Mouse (Mus musculus) thymus, postnatal 0 days (tissue): ENCODE results near the gene Myo1d. TPM values are rescaled to one million over a fixed set of nuclear protein-coding genes. Genes with fewer than 3 reads are reported as not detected.

Source experiments
- DNase-seq: peaks from one replicate; pipeline ENCODE4 v3.0.0-alpha.2; 2015; ENCODE audit warnings: low spot score
- polyA plus RNA-seq: library from polyadenylated mRNA; unstranded; fragments of >200 nt; fragmentation: Nextera tagmentation; extraction: Ambion mirVana; gene quantifications from 2 replicates; pipeline ENCODE4 v1.2.1, GENCODE M21; 2015

Gene Myo1d
- polyA plus RNA-seq, 1 experiment from 2014 or later = 2.8 TPM

DNA sequence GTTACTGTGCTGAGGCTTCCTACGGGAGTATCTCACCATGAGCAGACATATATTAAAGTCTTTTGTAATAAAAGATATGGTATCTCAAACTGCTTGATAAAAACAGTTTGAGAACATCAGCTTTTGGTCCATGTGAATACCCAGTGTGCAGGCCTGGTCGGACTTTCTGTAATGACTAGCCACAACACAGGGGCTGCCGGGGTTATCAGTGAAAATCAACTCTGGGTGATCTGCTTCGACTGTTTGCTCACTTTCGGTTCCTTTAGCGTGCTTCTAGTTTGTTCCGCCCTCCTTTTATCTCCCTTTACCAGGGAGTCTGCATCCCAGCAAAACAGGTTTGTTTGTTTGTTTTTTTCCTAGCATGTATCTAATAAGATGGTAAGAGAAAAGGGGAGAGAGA, 3.6 kb upstream of the Myo1d start:
- DNase-seq = no peak

DNA sequence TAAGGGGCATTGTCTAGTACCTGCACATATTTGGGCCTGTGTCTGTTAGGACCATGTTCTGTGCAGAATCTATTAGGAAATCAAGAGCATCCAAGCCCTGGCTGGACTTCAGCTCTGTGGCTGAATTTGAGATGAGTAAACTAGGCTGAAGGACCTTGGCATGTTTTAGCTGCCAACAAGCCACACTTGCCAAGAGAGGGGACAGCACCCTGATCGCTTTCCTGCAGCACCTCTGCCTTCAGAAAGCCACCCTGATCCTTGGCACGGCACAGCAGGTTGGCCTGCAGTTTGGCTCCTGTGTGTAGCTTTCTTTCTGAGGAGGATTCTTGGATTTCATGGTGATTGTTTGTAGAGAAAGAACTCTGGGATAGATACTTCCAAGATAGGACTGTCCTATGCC, 1.7 kb upstream of the Myo1d start:
- no peak for DNase-seq

DNA sequence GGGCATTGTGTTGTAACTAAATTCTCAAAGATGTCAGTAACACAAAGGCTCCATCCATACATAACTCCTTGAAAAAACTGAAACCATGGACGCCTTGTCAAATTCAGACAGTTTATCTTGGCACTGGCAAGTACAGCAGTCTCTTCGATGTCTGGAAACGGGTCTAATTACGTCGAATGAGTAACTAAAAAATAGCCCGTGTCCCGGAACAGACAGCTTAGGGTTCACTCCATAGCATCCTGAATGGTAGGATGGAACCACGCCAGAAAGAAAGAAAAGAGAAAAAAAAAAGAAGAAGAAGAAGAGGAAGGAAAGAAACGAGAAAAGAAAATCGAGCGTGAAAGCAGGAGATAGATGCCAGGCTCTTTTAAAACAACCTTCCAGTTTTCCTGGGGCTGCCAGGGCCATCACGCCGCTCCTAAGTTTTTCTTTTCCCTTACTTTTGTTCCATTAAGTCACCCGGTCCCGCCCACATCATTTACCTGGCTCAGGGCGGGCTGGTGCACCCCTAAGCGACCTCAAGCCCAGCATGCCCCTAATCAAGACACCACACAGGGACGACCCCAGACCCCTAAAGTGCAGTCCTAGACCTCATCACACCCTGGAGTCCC, 804 bp downstream of the Myo1d start:
- DNase-seq = no peak

DNA sequence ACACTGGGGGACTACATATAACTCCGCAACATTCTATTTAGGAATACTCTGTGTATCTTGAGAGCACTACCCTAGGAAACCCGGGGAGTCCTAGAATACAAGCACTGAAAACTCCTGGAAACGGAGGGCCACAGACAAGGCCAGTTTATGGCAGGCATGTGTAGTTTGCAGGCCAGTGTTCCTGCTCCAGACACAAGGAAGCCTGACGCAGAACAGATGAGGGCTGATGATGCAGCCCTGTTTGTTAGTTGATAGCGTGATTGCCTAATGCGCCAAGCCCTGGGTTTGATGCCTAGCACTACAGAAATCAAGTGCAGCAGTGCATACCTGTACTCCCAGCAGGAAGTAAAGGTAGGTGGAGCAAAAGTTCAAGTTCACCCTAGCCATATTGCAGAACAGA, 1.7 kb downstream of the Myo1d start:
- DNase-seq = no peak

DNA sequence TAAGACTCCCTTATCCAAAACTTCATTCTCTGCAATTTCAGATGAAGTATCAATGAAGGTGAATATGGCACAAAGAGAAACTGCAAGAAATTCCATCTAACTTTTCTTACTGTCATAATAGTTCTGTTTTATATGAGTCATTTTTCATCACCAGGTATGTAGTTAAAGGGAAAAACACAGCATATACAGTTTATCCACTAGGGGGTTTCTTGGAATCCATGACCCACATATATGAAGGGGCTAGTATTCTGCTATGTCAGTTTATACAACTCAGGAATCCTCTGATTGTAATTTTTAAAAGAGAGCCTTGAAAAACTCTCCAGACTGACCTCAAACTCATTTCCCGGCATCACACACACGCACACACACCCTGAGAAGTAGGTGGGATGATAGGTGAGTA, 2.1 kb downstream of the Myo1d start:
- DNase-seq = no peak

DNA sequence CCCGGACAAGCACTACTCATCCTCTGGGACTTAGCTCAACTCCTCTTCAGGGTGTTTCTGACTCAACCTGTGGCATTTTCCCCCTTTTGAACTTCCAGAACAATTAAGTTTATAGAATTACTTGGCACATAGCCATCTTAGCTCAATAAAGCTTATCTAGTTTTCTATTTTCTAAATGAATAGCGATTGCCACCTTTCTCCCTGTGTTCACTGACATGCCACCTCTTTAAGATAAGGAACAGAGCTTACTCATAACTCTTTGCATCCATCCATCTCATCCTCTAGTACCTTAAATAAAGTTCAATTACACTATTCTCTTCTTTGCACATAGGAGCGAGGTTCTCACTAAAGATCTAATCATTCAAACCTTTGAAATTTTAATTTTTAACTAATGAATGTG, 4.3 kb downstream of the Myo1d start:
- DNase-seq = no peak

DNA sequence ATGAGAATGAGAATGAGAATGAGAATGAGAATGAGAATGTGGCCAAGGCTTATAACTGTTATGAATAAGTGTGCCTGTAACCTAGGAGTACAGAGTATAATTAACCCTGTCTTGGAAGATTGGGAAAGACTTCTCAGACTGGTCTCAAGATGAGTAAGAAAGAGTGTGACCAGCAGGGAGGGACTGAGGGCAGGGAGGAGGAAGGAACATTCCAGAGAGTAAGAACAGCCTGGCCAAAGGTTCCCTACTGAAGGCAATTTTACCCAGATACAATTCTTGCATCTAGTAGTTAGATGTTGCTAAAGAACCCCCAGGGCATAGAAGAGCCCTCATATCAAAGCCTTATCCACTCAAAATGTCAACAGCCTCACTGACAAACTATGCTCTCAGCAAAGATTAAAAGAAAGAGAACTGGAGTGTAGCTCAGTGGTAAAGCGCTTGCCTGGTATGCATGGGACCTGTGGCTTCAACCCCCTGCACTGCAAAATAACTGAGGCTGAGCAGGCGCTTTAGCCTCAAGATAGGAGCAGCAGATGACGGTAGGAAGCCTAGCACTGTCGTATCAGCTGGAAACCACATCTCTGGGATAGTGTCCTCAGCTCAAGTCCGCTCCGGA, 7.1 kb downstream of the Myo1d start:
- DNase-seq = no peak

DNA sequence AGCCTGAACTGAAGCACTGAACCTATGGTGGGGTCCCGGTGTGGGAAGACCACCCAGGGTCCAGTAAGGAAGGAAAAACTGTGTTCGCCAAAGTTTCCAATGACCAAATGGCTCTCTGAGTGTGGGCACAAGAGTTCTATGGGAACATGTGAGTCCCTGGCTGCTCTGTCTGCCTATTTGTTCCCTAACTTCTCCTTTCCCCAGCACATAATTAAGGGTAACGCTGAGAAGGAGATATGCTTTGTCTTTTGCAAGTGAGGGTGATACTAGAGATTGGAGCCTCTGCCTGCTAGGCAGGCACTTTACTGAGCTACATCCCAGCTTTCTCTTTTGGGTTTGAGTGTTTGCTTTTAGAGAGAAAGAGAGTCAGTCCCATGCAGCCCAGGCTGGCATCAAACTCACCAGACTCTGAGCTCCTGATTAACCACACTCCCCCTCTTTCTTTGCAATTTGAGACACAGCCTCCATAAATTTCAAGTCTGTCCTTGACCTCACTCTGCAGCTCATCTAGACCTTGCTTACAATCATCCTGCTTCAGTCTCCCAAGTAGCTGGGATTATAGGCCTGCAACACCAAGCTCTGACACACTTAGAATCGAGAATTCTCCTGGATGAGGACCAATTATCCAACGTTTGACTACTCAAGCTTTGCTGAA, 8.1 kb downstream of the Myo1d start:
- DNase-seq = no peak

DNA sequence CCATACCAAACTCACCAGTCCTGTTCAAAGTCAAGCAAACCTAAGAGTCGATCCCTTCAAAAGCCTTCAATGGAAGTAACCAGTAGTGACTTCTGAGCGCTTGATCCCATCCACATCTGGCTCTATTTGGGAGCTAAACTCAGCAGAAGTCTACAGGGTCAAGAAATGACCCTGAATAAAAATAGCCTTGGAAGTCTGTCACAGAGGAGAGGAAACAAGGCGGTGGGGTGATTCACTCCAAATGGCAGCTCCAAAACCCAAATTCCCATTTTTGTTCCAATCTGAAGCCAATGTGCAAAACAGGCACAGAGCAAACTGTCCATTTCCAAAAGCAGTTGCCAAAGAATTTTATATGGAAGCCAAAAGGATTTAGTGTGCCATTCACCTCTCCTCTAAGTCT, 8.6 kb downstream of the Myo1d start:
- DNase-seq = no peak

DNA sequence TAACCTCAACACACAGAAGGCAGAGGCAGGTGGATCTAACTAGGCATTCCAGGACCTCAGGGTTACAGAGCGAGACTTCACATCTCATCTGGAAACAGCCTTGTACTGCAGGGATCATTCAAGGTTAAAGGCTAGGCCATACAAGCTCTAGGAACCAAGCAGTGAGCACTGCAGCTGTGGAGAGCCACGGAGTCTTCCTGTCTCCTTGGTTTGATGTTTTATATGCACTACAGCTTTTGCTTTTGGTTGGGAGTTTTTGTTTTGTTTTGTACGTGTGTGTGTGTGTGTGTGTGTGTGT, 12.6 kb downstream of the Myo1d start:
- DNase-seq = no peak

DNA sequence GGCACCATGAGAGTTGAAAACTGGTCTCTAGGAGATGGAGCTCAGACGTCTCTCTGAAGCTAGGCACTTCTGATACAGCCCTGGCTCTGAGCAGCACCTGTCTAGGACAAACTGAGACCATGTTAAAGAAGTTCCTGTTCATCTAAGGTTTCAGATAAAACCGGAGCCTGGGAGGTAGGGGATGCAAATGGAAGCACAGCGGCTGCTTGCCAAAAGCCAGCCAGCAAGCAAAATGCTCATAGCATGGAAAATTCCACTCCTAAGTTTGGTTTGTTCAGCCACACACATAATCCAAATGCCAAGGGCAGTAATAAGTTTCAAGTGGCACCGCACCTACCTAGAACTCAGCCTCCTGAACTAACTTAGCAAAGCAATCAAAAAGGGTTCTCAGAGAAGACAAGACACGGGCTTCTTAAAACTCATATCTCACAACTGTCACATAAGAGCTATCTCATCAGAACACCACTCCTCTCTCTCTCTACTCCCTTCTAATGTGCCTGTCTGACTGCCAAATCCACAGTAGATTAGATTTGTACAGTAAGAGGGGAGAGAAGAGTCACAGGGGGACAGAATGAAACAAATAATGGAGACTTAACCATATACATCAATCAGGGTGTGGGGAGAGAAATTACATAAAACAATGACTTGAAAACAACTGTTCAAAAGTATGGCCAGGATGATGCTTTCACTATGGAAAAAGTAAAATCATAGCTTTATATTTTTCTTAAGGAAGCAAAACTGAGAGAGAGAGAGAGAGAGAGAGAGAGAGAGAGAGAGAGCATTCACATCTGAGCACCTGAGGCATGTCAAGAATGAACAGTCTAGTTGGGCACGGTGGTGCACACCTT, 13.1 kb downstream of the Myo1d start:
- DNase-seq = no peak

DNA sequence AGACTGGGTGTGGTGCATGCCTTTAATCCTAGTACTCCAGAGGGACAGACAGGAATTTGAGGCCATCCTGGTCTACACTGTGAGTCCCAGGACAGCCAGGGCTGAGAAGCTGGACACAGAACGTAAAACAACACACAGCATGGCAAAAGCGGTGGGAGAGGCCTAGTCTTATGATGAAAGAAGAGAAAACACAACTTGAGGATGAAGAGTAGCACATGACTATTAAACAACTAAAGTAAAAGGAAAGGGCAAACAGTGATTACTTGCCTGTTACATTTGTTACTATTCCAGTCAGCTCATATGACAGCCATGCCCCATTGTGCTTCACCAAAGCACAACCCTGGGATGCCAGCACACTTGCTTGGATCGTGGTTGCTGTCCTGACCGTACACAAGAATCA, 13.8 kb downstream of the Myo1d start:
- DNase-seq = no peak

DNA sequence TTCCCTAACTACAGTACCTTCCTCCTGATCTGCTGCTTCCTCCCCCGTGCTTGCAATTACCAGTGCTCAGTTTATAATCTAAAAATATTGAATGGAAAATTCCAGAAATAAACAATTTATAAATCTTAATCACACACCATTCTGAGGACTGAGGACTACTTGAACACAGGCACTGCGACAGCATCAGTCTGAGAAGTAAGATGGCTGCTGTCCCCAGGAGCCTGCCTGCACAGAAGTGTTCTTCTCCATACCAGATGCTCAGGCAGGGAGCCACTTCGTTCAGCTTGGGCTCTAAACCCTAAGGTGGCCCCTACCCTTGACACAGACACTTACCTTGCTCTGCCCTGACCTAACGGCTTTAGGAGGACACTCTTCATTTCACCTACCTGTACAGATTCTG, 17.8 kb downstream of the Myo1d start:
- DNase-seq = no peak

DNA sequence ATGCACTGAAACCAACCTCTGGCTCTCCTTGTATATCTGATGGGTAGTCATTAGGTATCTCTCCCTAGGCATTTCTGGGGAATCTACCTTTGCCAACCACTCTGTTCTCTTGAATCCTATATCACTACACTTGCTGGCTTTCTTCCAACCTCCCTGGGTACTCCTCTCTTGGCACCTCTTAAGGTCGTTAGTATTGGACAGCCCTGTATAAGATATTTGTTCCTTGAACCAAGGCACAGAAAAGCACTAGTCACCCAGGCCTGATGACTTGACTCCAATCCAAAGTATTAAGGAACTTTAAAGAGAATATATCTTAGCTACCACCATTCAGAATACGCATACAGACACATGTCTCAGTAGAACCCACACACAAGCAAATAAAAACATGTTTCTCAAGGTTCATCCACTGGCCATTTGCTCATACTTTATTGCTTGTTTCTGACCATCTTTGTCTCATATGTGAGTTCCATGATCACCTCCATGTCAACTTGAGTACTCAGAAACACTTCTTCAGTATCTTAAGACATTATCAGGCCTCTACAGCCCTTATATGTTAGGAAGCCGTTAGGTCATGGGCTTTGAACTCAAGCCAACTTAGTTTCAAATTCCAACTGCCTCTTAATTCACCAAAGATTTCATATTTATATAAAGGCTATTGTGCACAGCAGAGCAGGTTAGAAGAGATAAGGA, 18.4 kb downstream of the Myo1d start:
- DNase-seq = no peak

DNA sequence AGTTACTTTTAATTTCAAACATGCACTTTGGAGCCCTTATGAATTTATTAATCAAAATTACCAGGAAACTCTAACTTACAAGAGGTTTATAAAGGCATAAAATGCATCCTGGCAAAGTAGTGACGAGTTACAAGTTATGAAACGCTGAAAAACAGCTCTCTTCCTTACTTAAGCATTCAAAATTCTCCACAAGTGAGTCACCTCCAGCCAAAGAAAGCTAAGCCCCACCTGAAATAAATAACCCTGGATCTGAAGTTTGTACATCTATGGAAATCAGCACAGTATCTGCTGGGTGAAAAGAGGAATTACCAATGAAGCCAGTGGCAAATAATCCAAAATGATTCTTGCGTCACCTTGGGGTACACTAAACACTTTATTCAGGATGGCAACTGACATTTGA, 20.8 kb downstream of the Myo1d start:
- DNase-seq = no peak

DNA sequence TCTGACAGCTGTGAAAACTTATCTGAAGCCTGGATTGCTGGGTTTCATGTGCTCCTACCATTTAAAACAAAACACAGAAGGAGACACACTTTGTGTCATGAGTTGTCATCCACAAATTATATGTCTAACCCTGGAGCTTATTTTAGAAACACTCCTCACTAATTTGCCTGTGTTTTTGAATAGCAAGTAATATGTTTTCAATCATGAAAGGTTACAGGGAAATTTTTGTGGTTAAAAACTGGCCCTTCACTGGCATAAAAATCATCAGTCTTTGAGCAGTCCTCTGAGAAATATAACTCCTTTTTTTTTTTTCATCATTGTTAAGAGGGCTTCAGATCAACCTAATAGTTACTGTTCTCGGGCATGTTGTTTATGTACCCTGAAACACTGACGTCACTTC, 25.6 kb downstream of the Myo1d start:
- DNase-seq = no peak

DNA sequence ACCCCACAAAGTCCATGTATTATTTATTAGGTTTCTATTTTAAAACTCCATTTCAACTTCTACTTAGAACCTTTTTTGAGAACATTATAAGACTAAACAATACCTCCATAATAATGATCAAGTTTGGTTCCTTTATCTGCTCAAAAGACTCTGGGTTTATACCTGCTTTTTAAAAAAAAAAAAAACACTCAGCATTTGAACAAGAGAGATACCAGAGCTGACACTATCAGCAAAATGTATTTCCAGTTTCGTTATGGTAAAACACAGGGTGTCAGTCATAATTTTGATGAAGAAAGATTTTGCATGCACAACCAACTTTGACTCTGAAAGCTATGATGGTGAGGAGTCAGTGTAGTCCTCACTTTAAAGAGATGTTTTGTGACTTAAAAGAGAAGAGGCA, 28.7 kb downstream of the Myo1d start:
- no peak for DNase-seq

DNA sequence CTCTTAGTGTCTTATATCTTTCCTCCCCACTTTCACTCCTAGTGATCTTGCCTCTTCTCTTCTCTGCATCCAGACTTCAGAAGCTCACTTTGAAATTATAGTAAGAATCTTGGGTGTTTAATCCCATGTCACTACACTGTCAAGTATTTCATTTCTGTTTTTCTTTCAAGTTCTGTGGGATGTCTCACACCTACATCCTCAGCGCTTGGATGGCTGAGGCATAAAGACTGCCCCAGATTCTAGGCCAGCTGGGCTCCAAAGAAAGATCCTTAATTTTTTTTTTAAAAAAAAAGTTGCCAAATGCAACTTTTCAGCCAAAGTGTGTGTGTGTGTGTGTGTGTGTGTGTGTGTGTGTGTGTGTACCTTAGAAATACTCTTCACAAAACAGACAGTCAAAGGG, 30.6 kb downstream of the Myo1d start:
- no peak for DNase-seq

DNA sequence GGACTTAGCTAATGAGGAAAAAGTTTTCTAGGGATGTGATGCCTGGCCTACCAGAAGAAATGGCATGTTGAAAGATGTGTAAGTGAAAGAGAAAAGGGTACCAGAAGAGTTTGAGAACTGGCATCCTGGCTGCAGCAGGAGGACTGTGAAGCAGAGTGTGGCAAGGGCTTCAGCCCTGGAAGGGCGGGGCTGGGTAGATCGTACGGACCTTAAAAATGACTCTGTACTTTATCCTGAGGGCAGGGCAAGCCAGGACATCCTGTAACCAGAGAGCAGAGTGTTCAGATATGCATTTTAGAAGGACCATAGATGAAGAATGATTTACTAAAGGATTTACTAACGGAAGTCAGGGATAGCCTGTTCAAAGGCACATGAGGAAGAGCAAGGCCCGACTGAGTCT, 34.4 kb downstream of the Myo1d start:
- no peak for DNase-seq

DNA sequence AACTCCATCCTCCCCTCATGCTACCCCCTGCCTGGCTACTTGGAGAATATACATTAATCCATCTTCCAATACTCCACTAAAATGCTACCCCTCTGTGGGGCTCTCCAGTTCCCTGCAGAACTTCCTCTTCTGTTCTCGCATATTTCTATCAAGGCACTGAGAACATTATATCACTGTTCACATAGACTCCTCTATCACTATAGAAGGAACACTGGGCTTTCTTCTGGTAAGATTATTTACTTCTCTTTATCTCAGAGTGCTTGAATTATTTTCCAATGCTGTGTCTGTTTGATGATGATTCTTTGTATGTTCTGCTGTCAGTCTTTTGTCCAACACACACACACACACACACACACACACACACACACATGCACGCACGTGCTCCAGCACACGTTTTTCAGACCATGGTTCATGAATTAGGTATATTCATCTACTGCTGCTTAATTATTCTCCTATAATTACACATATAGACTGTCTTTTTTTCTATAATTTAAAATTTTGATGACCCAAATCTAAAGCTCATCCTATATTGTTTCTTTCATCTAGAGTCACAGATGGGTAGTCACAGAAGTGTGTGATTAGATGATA, 35.9 kb downstream of the Myo1d start:
- no peak for DNase-seq

DNA sequence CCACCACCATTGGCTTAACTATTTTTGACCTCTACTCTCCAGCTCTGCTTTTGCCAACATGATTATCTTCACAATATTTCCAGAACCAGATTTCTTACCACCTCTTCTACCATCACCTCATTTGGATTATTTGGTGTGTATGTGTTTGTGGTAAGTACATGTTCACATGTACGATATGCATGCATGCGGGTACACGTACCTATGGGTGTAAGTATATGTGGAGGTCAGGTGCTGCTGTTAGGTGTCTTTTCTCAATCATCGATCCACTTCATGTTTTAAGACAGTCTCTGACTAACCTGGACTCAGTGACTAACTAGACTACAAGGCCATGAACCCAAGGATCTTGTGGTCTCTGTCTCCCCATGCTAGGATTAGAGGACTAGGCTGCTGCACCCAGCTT, 37.4 kb downstream of the Myo1d start:
- no peak for DNase-seq

DNA sequence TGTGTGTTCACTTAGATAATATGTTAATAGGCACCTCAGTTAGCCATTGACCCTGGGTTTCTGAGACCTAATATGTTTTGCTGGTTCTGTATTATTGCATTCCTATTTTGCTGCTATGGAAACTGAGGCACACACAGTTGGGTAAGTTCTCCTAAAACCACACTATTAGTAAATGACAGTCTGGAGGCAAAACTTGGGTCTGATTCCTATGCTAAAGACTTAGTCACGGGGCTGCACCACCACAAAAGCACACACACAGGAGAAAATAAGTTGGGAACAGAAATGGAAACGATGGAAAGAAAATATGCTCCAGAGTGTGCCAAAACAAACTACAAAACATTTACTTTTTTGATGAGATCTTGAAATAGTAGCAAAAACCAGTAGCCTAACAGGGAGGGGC, 45.1 kb downstream of the Myo1d start:
- no peak for DNase-seq
